Mouse (Mus musculus): ENCODE results near the gene Pax5. TPM values are rescaled to one million over a fixed set of nuclear protein-coding genes. Genes with fewer than 3 reads are reported as not detected.

The Pax5 gene
- total and polyA plus RNA-seq, 3 experiments: not detected

DNA sequence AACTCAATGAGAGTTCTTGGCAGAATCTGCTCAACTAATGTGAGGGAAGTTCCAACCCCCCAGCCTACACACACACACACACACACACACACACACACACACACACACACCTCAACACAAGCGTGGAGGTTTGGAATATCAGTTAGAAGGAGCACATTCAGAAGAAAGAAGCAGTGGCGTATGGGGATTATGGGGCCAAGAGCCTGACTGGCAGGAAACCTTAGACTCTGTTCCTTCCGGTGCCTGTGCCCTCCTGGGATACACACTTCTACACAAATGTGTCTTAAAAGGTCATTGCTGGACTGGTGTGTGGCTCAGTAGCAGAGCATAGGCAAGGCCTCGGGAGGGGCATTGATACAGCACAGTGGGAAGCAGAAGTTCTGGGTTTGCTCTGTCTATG lies 10.9 kb upstream of the Pax5 start:
- Histone ChIP-seq H3K4me3 (ENCODE audit: control insufficient read depth in 1 of 2, insufficient read depth in 1 of 2, low read depth in 2 of 2, low read length in 2 of 2) (no peak overlapping the region), H3K36me3 (ENCODE audit: control insufficient read depth in 1 of 2, insufficient read depth in 2 of 2, low read length in 2 of 2) (no peaks in the 10 kb centered on the region), H3K27me3 (ENCODE audit: control insufficient read depth in 1 of 2, insufficient read depth in 2 of 2, low read length in 2 of 2) (peaks cover 2% of the 10 kb centered on the region in 2 experiments; a peak in 3 of 4 replicates), H3K79me2 (ENCODE audit: control insufficient read depth, insufficient read depth, low read length, poor library complexity) (no peaks in the 10 kb centered on the region), H3K4me1 (ENCODE audit: control insufficient read depth in 1 of 2, insufficient read depth in 2 of 2, low read length in 2 of 2) (no peaks in the 10 kb centered on the region), H3K27ac (ENCODE audit: control insufficient read depth, low read depth, low read length) (no peak overlapping the region), H3K9me3 (replicated peaks; ENCODE audit: insufficient read depth, low read length) (no peaks in the 10 kb centered on the region), H3K9ac (ENCODE audit: control insufficient read depth, low read depth, low read length, poor library complexity, severe bottlenecking) (no peak overlapping the region)
- TF ChIP-seq MEF2A (IDR thresholded peaks at IDR 0.05; ENCODE audit: extremely low read depth, insufficient replicate concordance, low read depth, low read length, poor library complexity, severe bottlenecking): no peak
- TF ChIP-seq BHLHE40 (IDR thresholded peaks at IDR 0.05; ENCODE audit: borderline replicate concordance, low read depth, low read length): no peak
- TF ChIP-seq SIN3A (IDR thresholded peaks at IDR 0.05; ENCODE audit: low read length): no peak
- TF ChIP-seq ZNF384 (IDR thresholded peaks at IDR 0.05; ENCODE audit: low read depth, low read length): no peak
- no peak for TF ChIP-seq ZMIZ1 (IDR thresholded peaks at IDR 0.05; ENCODE audit: low read depth, low read length)
- no peak for TF ChIP-seq USF2 (IDR thresholded peaks at IDR 0.05; ENCODE audit: borderline replicate concordance in 1 of 2, insufficient read depth in 1 of 2, low read depth in 1 of 2, low read length in 2 of 2)
- no peak for TF ChIP-seq EP300 (IDR thresholded peaks at IDR 0.05; ENCODE audit: low read depth in 1 of 2, low read length in 2 of 2)
- no peak for TF ChIP-seq ELF1 (IDR thresholded peaks at IDR 0.05; ENCODE audit: low read depth, low read length)
- no peak for TF ChIP-seq GABPA (IDR thresholded peaks at IDR 0.05; ENCODE audit: low read depth, low read length)
- TF ChIP-seq TBP (IDR thresholded peaks at IDR 0.05; ENCODE audit: low read depth, low read length): no peak
- TF ChIP-seq MYC (IDR thresholded peaks at IDR 0.05; ENCODE audit: low read depth, low read length): no peak
- no peak for TF ChIP-seq ZC3H11A (IDR thresholded peaks at IDR 0.05; ENCODE audit: low read depth, low read length)
- TF ChIP-seq POLR2A (IDR thresholded peaks at IDR 0.05; ENCODE audit: control insufficient read depth in 1 of 2, insufficient read depth in 1 of 2, low read depth in 1 of 2, low read length in 2 of 2, poor library complexity in 1 of 2): no peak
- no peak for DNase-seq (ENCODE audit: low read depth, low spot score)

DNA sequence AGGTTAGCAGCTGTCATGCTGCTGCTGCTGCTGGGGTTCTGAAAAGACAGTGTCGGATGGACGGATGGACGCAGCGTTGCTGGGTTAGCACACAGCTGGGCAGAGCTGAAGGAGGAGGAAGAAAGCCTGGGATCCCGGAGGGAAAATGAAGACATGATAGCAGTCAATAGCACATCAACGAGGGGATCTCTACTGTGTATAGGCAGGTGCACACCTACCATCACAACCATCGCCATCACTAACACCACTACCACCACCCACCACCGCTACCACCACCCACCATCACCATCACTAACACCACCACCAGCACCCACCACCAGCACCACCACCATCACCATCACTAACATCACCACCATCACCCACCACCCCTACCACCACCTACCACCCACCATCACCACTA lies 9.8 kb upstream of the Pax5 start:
- Histone ChIP-seq H3K27me3 (ENCODE audit: control insufficient read depth in 1 of 2, insufficient read depth in 2 of 2, low read length in 2 of 2) (peaks cover 2 to 4% of the 10 kb centered on the region in 2 experiments; a peak in 3 of 4 replicates), H3K4me1 (ENCODE audit: control insufficient read depth in 1 of 2, insufficient read depth in 2 of 2, low read length in 2 of 2) (no peaks in the 10 kb centered on the region), H3K27ac (ENCODE audit: control insufficient read depth, low read depth, low read length) (no peak overlapping the region), H3K79me2 (ENCODE audit: control insufficient read depth, insufficient read depth, low read length, poor library complexity) (no peaks in the 10 kb centered on the region), H3K4me3 (ENCODE audit: control insufficient read depth in 1 of 2, insufficient read depth in 1 of 2, low read depth in 2 of 2, low read length in 2 of 2) (no peak overlapping the region), H3K36me3 (ENCODE audit: control insufficient read depth in 1 of 2, insufficient read depth in 2 of 2, low read length in 2 of 2) (no peaks in the 10 kb centered on the region), H3K9me3 (replicated peaks; ENCODE audit: insufficient read depth, low read length) (no peaks in the 10 kb centered on the region), H3K9ac (ENCODE audit: control insufficient read depth, low read depth, low read length, poor library complexity, severe bottlenecking) (no peak overlapping the region)
- no peak for DNase-seq (ENCODE audit: low read depth, low spot score)
- TF ChIP-seq ZNF384 (IDR thresholded peaks at IDR 0.05; ENCODE audit: low read depth, low read length) (no peak), TCF12 (IDR thresholded peaks at IDR 0.05; ENCODE audit: low read depth, low read length) (no peak), TBP (IDR thresholded peaks at IDR 0.05; ENCODE audit: low read depth, low read length) (no peak), KAT2A (conservative IDR thresholded peaks at IDR 0.05; ENCODE audit: low read depth, low read length) (no peak), ELF1 (IDR thresholded peaks at IDR 0.05; ENCODE audit: low read depth, low read length) (no peak), CHD1 (IDR thresholded peaks at IDR 0.05; ENCODE audit: low read depth, low read length) (no peak), ZMIZ1 (IDR thresholded peaks at IDR 0.05; ENCODE audit: low read depth, low read length) (no peak), E2F4 (IDR thresholded peaks at IDR 0.05; ENCODE audit: borderline replicate concordance, low read depth, low read length) (no peak), UBTF (IDR thresholded peaks at IDR 0.05; ENCODE audit: borderline replicate concordance, insufficient read depth, low read depth, low read length) (no peak), CHD2 (IDR thresholded peaks at IDR 0.05; ENCODE audit: low read length) (no peak), CTCF (IDR thresholded peaks at IDR 0.05 in 2 of 3, conservative IDR thresholded peaks at IDR 0.05 in 1 of 3; ENCODE audit: control insufficient read depth in 1 of 3, insufficient read depth in 1 of 3, low read depth in 2 of 3, low read length in 3 of 3, poor library complexity in 1 of 3, severe bottlenecking in 1 of 3) (no peak), GATA1 (IDR thresholded peaks at IDR 0.05; ENCODE audit: low read depth, low read length) (no peak), MYB (IDR thresholded peaks at IDR 0.05; ENCODE audit: low read depth, low read length) (no peak), ZKSCAN1 (IDR thresholded peaks at IDR 0.05; ENCODE audit: low read depth, low read length) (no peak), NELFE (IDR thresholded peaks at IDR 0.05; ENCODE audit: low read depth, low read length) (no peak), GABPA (IDR thresholded peaks at IDR 0.05; ENCODE audit: low read depth, low read length) (no peak), POLR2A (IDR thresholded peaks at IDR 0.05; ENCODE audit: control insufficient read depth in 1 of 2, insufficient read depth in 1 of 2, low read depth in 1 of 2, low read length in 2 of 2, poor library complexity in 1 of 2) (no peak), BHLHE40 (IDR thresholded peaks at IDR 0.05; ENCODE audit: borderline replicate concordance, low read depth, low read length) (no peak)

Measured in MEL (cell line).